Mouse (Mus musculus): ENCODE measurements around the gene Taf6.
"Not testable (repeated sequence)": the region's sequence is repeated elsewhere in the genome, so short reads cannot be mapped to it uniquely, and the experiment has no call there.

The Taf6 gene

GRCm38 (mm10) chr5:138186950-138187638 lies at the start of gene Taf6, which contains the start of gene Cnpy4:
Gene Taf6, minus strand, starts transcription at chr5:138187451.
Gene Cnpy4, plus strand, starts transcription at chr5:138187485.
- in situ Hi-C loops (cut with MboI, MseI), result no loop called here

- in situ Hi-C loops (cut with MboI, MseI), result no loop called here
These were observed 47.0 kb upstream of the Taf6 start for GRCm38 (mm10) chr5:138234224-138234623.

GRCm38 (mm10) chr5:138233778-138234177 lies 46.5 kb upstream of the Taf6 start:
- in situ Hi-C loops (cut with MboI, MseI), result no loop called here

- in situ Hi-C loops (cut with MboI, MseI), result no loop called here
These were observed 42.3 kb upstream of the Taf6 start for GRCm38 (mm10) chr5:138229511-138229910.

- in situ Hi-C loops (cut with MboI, MseI), result no loop called here
These were observed 40.8 kb upstream of the Taf6 start for GRCm38 (mm10) chr5:138228026-138228425.

GRCm38 (mm10) chr5:138227367-138227766 lies 40.1 kb upstream of the Taf6 start:
- in situ Hi-C loops (cut with MboI, MseI), result no loop called here

- in situ Hi-C loops (cut with MboI, MseI), result no loop called here
These were observed 39.2 kb upstream of the Taf6 start for GRCm38 (mm10) chr5:138226491-138226890.

GRCm38 (mm10) chr5:138225700-138226099 lies 38.4 kb upstream of the Taf6 start, which contains the start of gene Nxpe5:
Gene Nxpe5, plus strand, starts transcription at chr5:138225898.
- in situ Hi-C loops (cut with MboI, MseI), result no loop called here

- in situ Hi-C loops (cut with MboI, MseI), result no loop called here
These were observed 36.0 kb upstream of the Taf6 start for GRCm38 (mm10) chr5:138223287-138223686.

- in situ Hi-C loops (cut with MboI, MseI), result no loop called here
These were observed 34.9 kb upstream of the Taf6 start for GRCm38 (mm10) chr5:138222111-138222510.

GRCm38 (mm10) chr5:138219864-138220263 lies 32.6 kb upstream of the Taf6 start:
- in situ Hi-C loops (cut with MboI, MseI), result no loop called here

- in situ Hi-C loops (cut with MboI, MseI), result not testable (repeated sequence)
These were observed 29.4 kb upstream of the Taf6 start for GRCm38 (mm10) chr5:138216632-138217031.

- in situ Hi-C loops (cut with MboI, MseI), result loop anchor here (5.0 kb wide), 1 partner anchor 444 kb away; no protein-coding TSS in a partner anchor
These were observed 20.6 kb upstream of the Taf6 start for GRCm38 (mm10) chr5:138207873-138208272.

- in situ Hi-C loops (cut with MboI, MseI), result loop anchor here (5.0 kb wide), 1 partner anchor 445 kb away; no protein-coding TSS in a partner anchor
These were observed 20.0 kb upstream of the Taf6 start for GRCm38 (mm10) chr5:138207253-138207652.

- in situ Hi-C loops (cut with MboI, MseI), result no loop called here
These were observed 14.8 kb upstream of the Taf6 start for GRCm38 (mm10) chr5:138202086-138202485.

- in situ Hi-C loops (cut with MboI, MseI), result no loop called here
These were observed 12.3 kb upstream of the Taf6 start for GRCm38 (mm10) chr5:138199576-138199975.

- in situ Hi-C loops (cut with MboI, MseI), result no loop called here
These were observed 8.2 kb upstream of the Taf6 start for GRCm38 (mm10) chr5:138195463-138195862.

GRCm38 (mm10) chr5:138194755-138195345 lies 7.6 kb upstream of the Taf6 start:
- in situ Hi-C loops (cut with MboI, MseI), result loop anchor here (5.0 kb wide), 1 partner anchor 82 kb away; the partner anchor contains the start of gene Gm43720

- in situ Hi-C loops (cut with MboI, MseI), result loop anchor here (5.0 kb wide), 1 partner anchor 83 kb away; the partner anchor contains the start of gene Gm43720
These were observed 6.8 kb upstream of the Taf6 start, which contains the start of gene Mblac1 for GRCm38 (mm10) chr5:138193771-138194727. Gene Mblac1, plus strand, starts transcription at chr5:138194314.

- in situ Hi-C loops (cut with MboI, MseI), result no loop called here
These were observed 533 bp upstream of the Taf6 start for GRCm38 (mm10) chr5:138187661-138188306.

GRCm38 (mm10) chr5:138173217-138173616 lies 14.0 kb downstream of the Taf6 start:
- in situ Hi-C loops (cut with MboI, MseI), result loop anchor here (10.0 to 25.0 kb wide), 2 partner anchors 638 to 861 kb away; partner anchors contain the start of genes Epo, Gnb2, Srrt and Trip6
